Mouse (Mus musculus) layer of hippocampus, adult 2 months (tissue): ENCODE results near the gene Lif. TPM values are rescaled to one million over a fixed set of nuclear protein-coding genes. Genes with fewer than 3 reads are reported as not detected.

ENCODE experiments used
- DNase-seq, 2 experiments: peaks; one replicate each; pipeline ENCODE4 v3.0.0; 2022; ENCODE audit warnings: low spot score in 2 of 2
- H3K27ac ChIP-seq: fragments of 200-600 bp; 2 replicates; pipeline ENCODE4 v1.8.1; 2022
- H3K4me3 ChIP-seq: fragments of 200-600 bp; 2 replicates; pipeline ENCODE4 v1.8.1; 2022; ENCODE audit warnings: mild to moderate bottlenecking
- CTCF ChIP-seq: fragments of 200-600 bp; conservative IDR thresholded peaks from 2 replicates; pipeline ENCODE4 v1.8.1; 2022; ENCODE audit warnings: antibody characterized with exemption, mild to moderate bottlenecking, moderate library complexity
- total RNA-seq, 2 experiments: library from RNA; stranded (reverse); gene quantifications; 2 replicates each; pipeline ENCODE4 v1.2.3; 2021

Gene Lif
- total RNA-seq, 2 experiments from 2014 or later = 0.92 to 1.7 TPM

DNA sequence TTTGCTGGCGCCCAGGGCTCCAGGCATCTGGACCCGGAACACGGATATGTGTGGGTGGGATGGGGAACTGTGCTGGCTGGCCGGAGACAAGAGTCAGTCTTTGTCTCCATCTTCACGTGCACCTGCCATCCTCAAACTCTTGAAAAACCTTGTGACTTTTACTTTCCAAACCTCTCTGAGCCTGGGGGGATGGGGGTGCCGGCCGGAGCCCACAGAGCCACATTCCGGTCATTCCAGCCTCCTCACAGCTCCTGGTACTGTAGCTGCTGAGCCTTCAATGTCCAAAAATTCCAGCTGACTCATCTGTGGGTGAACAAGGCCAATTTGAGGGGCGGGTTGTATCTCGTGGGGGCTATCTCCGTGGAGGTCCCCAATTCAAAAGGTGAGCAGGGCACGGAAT, 41.8 kb downstream of the Lif start:
- Histone ChIP-seq H3K4me3 (no peak overlapping the region), H3K27ac (no peak overlapping the region)
- TF ChIP-seq CTCF = no peak
- DNase-seq = no peak

DNA sequence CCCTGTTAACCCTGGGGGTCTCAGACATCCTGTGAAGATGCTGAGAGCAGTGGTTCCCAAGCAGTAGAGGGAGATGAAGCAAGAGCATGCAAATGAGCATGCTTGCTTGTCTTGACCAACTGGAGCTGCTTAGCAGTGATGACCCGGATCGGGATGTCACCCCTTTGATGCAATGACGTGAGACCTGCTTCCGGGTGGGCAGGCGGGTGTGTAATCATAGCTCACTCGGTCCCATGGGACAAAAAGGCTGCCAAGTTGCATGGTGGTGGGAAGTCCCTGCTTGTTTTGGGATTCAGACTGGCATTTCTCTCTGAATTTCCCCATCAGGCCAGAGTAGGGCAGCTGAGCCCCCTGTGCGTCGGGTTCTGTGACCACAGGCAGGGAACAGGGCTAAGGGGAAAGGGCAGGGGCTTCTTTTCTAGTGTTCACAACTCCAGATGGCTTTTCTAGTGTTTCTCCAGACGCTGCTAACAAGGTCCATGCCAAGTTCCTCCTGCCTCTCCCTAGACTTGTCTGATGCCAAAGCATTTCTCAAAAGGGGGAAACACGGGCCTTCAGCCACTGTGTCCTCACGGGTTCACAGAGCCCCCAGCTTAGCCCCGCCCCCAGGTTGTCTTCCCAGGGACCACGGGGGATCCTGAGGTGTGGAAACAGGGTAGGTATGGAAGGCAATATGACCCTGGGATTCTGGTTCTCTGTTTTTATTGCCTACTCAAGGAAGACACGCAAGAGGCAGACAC, 42.5 kb downstream of the Lif start:
- no peak for DNase-seq
- no peak overlapping the region for H3K27ac ChIP-seq
- TF ChIP-seq CTCF = no peak
- H3K4me3 ChIP-seq = no peak overlapping the region

DNA sequence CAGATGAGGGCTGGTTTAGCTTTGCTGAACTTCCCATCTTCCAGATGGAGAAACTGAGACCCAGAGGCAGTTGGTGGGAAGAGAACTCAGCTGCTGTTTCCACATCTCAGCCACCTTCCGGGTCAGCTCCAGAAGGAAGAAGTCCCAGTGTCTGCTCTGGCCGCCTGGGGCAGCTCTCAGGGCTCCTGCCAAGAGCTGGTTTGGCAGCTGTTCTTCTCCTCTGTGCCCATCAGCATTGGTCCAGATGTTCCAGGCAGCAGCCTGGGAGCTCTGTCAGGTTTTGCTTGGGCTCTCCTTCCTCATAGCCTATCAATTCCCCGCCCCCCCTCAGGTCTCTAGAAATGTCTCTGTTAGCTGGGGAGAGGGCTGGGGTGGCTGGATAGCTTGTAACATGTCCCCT, 43.3 kb downstream of the Lif start:
- DNase-seq = no peak

DNA sequence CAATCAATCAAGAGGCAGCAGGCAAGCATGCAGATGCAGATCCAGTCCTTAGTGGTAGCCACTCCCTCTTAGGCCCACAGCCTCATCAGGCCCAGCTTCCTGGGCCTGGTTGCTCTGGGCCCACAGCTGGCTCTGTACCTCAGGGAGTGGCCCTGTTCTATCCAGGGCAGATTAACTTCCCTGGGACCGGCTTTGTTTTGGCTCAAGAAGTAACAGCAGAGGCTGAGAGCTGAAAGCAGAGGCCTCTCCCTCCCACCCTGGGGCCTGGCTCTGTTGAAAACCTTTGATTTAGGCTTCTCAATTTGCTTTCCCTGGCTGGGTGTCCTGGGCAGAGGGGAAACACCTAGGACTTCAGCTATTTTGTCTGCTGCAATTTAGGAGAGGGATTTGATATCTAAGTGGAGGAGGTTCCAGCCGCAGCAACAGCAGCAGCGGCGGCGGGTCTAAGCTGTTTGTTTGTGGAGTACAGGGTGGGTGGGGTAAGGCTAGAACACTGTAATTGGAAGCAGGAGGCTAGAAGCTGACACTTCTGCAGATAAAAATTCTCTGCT, 45.1 kb downstream of the Lif start:
- no peak for DNase-seq

More for the DNA sequence above, 43.3 kb downstream of the Lif start:
- Histone ChIP-seq H3K4me3 (no peak overlapping the region), H3K27ac (no peak overlapping the region)
- TF ChIP-seq CTCF = no peak

GRCm38 (mm10) chr11:4303033-4303432, 45.7 kb downstream of the Lif start:
- TF ChIP-seq CTCF = no peak
- Histone ChIP-seq H3K4me3 (no peak overlapping the region), H3K27ac (no peak overlapping the region)
- no peak for DNase-seq

More for the DNA sequence above, 45.1 kb downstream of the Lif start:
- no peak for TF ChIP-seq CTCF
- no peak overlapping the region for H3K27ac ChIP-seq
- H3K4me3 ChIP-seq = no peak overlapping the region

DNA sequence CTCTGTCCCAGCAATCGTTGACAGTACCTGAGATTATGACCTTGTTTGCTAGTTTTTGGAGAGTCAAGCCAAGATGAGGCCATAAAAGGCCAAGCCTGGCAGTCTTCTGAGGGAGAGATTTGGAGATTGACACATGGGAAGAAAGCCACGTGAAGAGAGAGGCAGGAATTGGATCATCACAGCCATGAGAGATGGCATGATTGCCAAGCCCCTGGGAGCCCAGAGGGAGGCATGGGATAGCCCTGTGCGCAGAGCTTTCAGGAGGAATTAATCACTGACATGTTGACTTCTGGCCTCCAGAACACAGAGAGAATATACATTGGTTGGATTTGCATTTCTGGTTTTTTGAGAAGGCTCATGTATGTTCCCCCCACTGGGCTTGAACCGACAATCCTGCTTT, 46.8 kb downstream of the Lif start:
- DNase-seq = no peak
- no peak overlapping the region for H3K27ac ChIP-seq
- H3K4me3 ChIP-seq = no peak overlapping the region
- no peak for TF ChIP-seq CTCF

DNA sequence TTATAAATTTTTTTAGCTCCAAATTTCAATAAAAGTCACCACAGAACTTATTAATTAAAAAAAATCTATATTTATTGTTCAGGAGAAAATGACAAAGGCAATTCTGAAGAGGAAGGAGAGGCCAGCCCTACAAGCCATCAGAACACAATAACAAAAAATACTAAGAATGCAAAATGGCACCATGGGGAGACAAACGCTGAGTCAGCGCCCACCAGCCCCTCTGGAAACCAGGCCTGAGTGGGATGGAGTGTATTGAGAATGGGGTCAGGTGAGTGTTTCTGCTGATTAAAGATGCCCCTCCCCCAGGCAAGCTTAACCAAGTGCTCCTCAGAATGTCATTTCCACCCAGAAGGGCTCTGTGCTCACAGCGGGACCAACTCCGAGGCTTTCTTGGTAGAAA, 47.7 kb downstream of the Lif start:
- Histone ChIP-seq H3K4me3 (no peak overlapping the region), H3K27ac (no peak overlapping the region)
- DNase-seq = no peak
- TF ChIP-seq CTCF = no peak

- no peak overlapping the region for H3K4me3 ChIP-seq
- TF ChIP-seq CTCF = no peak
These were observed 48.7 kb downstream of the Lif start for GRCm38 (mm10) chr11:4306086-4306485.

DNA sequence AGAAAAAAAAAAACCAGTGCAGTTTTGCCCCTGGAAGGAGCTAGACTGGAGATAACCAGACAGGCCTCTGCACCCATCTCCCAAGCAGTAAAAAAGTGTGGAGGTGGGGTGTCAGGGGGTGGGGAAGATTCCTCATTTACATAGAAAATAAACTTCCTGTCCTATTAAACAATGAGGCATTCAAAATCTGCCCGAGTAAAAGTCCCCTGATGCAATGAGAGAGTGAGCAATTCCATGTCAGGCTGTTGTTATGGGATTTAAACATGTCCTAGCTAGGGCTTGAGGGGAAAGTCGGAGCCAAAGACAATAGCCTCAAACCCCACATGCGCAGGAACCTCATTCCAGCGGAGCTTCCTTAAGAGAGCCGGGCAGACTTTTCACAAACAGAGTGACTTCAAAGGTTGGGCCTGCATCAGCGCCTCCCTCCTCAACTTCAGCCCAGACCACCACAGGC, 50.7 kb downstream of the Lif start:
- no peak for DNase-seq
- Histone ChIP-seq H3K27ac (no peak overlapping the region), H3K4me3 (no peak overlapping the region)
- no peak for TF ChIP-seq CTCF

More at GRCm38 (mm10) chr11:4306086-4306485, 48.7 kb downstream of the Lif start:
- no peak overlapping the region for H3K27ac ChIP-seq
- DNase-seq = no peak

GRCm38 (mm10) chr11:4308514-4309450, 51.4 kb downstream of the Lif start:
- Histone ChIP-seq H3K27ac (no peak overlapping the region), H3K4me3 (no peak overlapping the region)
- TF ChIP-seq CTCF = no peak
- DNase-seq = no peak

DNA sequence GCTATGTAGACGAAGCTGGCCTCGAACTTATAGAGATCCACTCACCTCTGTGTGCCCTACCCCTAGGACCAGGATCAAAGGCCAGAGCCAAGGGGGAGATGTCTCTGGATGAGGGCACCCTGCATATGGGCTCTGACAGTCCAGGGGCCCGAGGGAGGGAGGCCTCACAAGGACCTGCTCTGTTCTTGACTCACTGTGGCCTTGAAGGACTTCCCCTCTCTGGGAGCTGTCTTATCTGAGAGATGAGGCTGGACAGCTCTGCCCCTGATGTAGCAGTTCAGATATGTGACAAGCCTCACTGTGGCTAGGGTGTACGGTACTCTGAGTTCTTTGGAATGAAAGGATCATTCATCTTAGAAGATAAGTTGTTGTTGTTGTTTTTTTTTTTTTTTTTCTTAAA, 52.3 kb downstream of the Lif start:
- H3K4me3 ChIP-seq = no peak overlapping the region
- TF ChIP-seq CTCF = no peak
- DNase-seq = no peak
- no peak overlapping the region for H3K27ac ChIP-seq

GRCm38 (mm10) chr11:4310324-4310723, 53.0 kb downstream of the Lif start:
- Histone ChIP-seq H3K27ac (no peak overlapping the region), H3K4me3 (no peak overlapping the region)
- no peak for DNase-seq
- no peak for TF ChIP-seq CTCF

DNA sequence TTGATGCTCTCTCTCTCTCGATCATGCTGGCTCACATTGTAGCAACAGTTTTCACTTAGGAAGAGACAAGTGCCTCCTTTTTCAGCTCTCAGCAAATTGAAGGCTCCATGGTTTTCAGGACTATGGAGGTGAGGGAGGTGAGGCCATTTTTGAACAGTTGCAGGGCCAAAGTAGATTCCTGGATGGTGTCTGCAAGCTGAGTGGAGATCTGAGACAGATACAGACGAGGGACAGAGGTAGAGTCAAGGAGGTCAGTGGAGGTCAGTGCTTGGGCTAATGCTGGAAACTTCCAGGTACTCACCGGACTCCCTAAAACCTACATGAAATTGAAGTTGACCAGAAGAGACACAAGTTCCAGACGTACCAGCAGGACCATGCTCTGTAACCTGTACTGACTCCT, 54.8 kb downstream of the Lif start:
- TF ChIP-seq CTCF = no peak
- H3K27ac ChIP-seq = no peak overlapping the region
- DNase-seq = no peak
- H3K4me3 ChIP-seq = no peak overlapping the region
